Mouse (Mus musculus) kidney, postnatal 14 days (tissue): ENCODE measurements around the gene Tcaim.
"Not testable (repeated sequence)": the region's sequence is repeated elsewhere in the genome, so short reads cannot be mapped to it uniquely, and the experiment has no call there.

ENCODE experiments used
- DNase-seq: peaks from one replicate; pipeline ENCODE4 v3.0.0; 2022; ENCODE audit warnings: mixed read lengths

The Tcaim gene

DNA sequence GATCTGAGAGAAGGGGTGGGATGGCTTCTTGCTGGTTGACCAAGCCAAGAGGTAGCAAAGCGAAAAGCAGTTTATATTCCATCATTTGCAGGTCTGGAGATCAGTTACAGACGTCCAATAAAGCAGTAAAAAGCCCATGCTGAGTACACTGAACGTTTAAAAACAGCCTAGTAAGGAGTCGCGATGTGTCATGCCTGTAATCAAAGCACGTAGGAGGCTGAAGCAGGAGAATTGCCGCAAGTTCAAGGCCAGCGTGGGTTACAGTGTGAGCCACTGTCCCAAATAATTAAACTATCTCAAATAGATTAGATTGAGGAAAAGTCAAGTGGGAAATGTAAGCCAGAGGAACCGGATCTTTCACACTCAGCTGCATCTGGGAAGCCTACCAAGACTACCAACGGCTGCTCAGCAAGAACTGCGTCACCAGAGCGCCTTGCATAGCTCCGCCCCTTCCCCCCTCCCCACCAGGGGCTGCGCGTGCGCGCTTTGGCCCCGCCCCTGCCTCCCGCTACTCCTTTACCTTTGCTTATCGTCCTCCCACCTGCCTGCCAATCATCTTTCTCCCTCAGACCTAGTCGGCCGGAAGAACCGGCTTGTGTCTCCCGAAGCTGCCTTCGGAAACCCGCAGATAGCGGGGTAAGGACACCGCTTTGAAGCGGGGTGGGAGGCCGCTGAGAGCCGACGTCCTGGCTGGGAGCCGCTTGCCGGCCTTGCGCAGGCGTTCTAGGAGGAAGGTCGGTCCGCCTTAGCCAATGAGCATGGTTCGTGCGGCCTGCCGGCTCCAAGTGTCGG, at the start of gene Tcaim:
TSS of gene Tcaim (plus strand) at position 487 of the 792 bp plus-strand sequence.
- DNase-seq, result peak; percentile 96

DNA sequence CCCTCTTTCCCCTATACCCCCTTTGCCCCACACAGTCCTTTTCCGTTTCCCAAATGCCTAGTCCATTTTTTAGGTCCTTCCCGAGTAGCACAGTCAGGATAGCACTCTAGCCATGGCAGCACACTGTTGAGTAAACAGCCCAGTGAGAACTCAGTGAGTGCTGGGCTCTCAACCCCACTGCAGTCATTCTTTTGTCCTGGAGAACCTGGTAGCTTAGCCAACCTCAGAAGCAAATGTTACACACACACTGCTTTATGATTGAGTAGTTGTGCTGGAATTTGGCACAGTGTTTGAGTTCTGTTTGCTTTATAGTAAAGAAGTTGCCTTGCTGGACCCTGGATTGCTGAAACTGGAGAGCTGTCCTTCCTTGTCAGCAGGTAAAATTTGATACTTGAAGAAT, 47.7 kb upstream of the Tcaim start:
- DNase-seq, result no peak

DNA sequence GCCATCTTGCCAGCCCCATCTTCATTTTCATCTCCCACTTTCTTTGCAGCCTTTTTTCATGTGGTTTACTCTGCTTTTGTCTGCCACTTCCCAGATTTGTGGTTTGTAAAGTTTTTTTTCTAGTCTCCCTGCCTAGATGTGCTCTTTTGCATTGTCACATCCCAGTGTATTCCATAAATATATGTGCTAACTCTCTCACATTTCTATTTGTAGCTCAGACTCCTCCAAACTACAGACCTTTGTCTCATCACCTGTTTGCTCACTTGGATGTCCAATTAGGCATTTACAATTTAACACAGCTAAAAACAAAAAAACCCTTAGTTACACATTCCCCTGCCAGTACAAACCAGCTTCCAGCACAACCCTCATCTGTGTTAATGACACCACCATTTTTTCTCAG, 45.2 kb upstream of the Tcaim start:
- DNase-seq, result no peak

DNA sequence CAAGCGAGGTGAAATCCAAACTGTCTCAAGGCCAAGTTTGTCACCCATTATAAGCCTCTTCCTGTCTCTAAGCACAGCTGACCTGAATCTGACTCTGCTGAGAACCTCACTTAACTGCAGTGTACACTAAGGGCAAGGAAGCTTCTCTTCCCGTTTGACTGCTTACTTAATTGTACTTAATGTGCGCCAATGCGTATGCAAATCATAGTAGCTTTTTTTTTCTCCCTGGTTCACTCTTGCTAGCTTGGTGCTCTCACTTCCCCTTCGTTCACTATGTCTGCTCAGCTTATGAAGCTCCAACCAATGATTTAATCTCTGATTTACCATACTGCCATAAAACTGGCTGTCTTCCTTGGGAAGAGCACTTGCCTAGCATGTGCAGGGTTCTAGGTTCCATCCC, 20.1 kb upstream of the Tcaim start:
- DNase-seq, result no peak

DNA sequence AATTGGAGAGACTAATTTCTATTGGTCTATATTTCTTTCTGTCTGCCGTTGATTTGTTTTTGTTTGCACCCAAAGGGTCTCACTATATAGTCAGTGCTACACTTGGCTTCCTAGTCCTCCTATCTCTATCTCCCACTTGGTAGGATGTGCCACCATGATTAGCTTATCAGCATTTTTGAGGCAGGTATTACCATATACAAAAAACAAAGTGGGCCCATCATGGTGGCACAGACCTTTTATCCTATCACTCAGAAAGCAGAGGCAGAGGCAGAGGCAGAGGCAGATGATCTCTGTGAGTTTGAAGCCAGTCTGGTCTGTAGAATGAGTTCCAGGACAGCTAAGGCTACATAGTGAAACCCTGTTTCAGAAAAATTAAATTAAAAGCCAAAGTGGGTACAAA, 18.8 kb upstream of the Tcaim start:
- DNase-seq, result no peak

DNA sequence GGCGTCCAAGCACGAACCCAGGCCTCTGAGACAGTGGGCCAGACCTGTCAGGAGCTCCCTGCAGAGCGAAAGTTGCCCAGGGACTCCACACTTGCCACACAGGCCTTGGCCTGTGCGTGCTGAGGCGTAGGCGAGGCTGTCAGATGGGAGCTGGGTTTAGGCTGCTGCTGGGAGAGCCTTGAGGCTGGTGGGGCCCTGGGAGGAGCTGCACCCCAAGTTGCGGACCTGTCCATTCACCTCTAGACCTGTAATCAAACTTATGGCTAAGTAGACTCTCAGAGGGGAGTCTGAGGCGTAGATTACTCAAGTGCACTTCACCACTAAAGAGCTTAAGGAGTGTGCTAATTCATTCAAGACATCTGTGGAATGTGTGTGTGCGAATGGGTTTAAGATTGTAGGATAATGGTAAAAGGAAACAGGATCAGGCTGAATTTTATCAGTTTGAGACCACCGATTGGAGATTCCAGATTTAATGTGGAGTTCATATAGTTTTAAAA, 554 bp downstream of the Tcaim start:
- no peak for DNase-seq

DNA sequence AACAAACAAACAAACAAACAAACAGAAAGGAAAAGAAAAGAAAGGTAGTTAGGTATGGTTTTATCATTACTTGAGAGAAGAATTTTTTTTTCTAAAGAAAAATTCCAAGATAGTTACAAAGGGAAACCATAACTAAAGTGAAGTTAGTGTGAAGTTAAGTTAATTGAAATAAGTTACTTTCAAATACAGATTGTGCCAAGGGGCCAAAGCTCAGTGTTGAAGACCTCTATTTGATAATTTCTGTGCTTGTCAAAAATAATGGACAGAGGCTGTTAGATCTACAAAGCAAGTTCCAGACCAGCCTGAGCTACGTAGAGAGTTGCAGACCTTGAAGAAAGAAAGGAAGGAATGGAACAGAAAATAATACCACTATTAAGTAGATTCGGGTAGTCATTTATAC, 1.8 kb downstream of the Tcaim start:
- DNase-seq, result no peak

DNA sequence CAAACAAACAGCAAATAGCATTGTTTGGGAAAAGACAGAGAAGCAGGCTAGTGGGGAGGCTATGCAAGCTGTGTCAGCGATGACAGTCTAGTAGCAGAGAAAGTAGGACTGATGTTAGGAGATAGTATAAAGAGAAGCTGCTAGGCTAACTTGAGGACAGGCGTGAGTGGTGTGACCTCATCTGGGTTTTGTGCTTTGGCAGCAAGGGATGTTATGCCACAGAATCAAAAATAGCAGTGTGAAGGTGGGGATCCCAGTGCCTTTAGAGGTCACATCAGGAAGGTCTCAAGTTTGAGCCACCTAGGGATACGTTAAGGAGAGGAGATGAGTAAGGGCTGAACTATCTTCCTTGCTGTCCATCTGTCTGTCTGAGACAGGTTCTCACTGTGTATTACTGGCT, 4.9 kb downstream of the Tcaim start:
- no peak for DNase-seq

DNA sequence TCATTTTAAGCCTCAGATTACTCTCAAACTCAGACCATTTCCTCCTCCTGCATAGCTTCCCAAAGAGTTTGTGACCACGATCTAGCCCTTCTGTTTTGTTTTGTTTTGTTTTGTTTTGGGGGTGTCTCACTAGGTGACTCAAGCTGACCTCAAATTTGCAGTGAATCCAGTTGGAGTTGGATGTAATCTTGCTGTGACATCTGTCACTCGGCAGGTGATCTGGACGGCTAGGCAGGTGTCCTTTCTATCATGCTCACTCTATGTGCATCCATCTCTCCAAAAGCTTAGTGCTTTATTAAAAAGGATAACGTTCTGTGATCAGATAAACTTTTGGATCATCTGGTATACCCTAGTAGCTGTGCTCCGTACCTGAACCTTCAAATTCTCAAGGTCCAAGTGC, 7.0 kb downstream of the Tcaim start:
- no peak for DNase-seq

DNA sequence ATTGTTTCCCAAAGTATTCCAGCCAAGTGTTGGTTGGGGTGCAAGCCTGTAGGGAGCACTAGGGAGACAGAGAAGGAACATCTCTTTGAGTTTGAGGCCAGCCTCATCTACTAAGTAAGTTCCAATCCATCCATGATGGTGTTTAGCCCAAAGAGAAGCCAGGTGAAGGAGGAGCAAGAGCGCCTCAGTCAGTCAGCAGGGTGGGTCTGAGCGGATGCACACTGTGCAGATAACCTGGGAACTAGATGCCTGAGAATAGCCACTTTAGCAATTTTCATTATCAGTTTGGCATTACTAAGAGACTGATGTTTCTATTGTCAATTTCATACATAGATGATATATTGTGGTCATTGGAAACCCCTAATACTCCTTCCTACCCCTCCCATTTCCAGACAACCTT, 9.4 kb downstream of the Tcaim start:
- no peak for DNase-seq

DNA sequence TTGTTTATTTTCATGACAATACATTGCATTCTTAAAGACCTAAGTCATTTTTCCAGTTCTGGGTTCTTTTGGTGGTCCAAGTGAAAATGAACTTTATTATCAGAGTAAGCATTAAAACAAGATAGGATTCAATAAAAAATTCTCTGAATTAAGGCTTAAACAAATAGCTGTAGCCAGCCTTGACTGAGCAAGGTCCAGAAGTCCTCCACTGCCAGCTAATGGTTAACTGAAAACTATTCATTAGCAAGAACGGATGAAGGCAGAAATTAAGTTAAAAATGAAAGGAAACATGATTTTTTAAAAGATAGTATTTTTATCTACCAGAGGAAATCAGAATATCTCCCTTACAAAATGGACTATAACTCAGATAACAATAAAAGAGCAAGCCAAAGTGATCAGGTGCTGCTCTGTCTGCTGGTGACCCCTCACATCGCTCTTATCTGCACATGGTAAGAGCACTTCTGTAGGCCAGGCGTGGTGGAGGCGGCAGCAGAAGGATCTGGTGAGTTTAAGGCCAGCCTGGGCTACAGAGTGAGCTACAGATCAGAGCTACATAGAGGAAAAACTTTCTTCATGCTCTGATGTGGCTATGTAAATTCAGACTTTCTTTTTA, 10.0 kb downstream of the Tcaim start:
- no peak for DNase-seq

DNA sequence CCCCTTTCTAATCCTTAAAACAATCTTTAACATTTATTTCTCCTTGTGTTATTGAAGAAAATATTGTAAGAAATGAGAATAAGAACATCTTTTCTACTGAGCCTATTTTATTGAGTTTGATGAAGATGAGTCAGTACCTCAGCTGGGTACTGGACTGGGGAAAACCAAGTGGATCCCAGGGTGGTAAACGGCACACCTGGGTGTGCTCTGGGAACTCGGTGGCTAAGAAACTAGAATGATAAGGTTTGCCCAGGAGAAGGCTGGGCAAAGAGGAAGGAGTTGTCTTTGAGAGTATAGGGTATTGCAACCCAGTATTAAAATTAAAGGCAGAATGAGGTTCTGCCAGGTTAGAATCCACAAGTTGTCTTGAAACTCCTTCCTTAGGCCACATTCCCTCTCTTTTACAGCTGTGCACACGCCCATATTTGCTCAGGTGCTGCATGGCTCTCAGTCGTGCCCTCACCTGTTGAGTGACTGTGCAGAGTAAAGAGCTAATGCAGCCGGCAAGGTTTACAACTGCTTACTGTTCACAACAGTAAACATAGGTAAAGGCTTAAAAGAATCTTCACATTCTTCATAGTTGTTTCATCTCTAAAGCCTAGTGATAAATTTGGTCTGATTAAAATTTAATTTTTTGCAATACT, 18.2 kb downstream of the Tcaim start:
- DNase-seq, result no peak

DNA sequence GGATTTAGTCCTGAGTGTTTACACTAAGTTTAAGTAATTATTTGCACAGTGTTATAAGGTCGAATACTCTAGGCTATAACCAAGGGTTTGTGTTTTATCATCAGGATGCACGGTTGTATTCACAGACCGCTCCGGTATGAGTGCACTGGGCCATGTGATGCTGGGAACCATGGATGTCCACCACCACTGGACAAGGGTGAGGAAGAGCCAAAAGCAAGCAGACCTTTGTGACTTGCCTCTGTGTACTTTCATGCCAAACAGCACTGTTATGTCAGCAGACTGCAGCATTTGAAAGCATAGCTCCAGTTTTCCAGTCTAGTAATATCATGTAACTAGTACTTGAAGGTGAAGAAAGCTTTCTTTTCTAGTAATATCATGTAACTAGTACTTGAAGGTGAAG, 21.4 kb downstream of the Tcaim start:
- no peak for DNase-seq

DNA sequence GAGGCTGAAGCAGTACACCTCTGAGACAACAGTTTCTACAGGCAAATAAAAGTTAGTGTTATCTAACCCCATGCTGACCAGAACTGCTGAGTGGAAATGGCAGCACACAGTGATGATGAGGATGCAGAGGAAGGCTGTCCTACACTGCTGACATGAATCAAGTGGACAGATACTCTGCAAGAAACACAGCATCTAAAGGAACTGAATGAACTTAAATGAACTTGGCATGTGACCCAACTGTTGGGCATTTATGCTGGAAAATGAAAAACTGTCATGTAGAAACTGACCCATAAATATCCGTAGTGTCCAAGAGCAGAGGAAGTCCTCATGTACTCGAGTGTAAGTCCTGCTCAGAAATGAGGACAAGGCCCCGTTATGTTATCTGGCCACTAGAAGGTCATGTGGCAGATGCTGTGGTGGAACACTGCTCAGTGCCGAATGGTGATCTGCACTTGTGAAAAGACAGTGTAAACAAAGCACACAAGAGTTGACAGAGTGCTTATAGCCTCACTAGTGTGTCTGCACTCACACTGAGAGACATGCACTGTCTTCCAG, 24.6 kb downstream of the Tcaim start:
- DNase-seq, result no peak

DNA sequence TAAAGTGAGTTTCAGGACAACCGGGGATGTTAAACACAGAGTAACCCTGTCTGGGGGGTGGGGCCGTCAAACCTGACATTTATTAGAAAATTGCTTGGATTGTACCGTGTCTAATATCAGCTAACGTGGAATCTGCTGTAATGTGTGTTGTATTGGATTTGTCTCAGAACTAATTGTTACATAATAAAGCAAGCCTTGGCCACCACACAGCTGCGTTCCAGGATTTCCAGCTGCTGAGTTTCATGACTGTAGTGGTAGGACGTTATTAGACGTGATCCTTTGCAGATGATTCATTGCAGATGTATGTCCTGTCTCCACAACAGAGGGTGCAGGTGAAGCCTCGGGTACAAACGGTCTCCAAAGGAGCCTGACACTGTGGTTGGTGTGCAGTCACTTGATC, 30.8 kb downstream of the Tcaim start:
- no peak for DNase-seq

DNA sequence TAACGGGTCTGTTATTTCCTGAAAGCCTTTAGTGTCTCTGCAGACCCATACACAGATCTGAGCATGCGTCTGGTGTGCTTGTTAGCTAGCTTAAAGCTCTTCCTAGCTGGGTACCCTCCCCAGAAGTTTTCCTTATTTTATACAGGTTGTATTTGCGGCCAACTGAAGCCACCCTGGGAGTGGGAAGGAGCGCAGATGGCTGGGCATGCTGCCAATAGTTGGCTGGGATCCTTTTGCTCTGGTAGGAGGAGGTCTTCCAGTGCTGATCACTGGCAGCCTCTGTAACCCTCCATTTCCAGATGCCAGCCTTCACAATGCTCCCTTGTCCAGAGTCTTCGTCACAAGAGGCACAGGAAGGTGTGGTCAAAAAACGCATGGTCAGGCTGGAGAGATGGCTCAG, 31.5 kb downstream of the Tcaim start:
- DNase-seq, result peak; percentile 59

DNA sequence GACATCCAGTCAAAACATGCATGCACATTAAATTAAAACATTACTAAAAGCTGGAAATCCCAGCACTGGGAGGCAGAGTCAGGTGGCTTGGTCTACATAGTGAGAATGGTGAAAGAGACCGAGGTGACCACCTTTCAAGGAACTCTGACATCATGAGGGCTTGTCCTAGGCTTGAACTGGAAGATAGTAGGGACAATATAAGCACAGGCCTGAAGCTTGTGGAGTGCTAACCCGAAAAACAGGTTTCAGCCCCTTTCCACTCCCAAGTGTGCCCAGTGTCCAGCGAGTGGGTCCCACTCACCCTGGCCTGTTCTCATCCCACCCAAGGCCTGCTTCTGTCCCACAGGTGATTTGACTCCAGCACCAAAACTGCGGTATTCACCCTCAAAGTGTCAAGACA, 31.9 kb downstream of the Tcaim start:
- no peak for DNase-seq

DNA sequence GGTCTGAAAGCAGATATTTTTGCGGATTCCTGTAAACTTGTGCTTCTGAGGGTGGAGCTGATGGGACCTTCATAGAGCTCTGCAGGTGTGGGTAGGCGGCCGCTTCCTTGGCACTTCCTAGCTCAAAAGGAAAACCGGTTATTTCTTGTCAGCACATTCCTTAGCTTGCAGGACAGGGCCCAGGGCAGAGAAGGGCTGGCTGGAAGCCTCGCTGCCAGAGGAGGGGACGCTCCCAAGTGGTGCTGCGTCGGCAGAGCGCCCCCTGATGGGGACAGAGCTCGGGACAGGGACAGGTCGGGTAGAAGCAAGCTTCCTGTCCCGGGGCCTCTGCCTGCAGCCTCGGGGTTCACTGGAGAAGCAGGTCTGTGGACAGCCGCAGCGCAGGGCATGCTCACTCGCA, 32.3 kb downstream of the Tcaim start:
- DNase-seq, result peak; percentile 71

DNA sequence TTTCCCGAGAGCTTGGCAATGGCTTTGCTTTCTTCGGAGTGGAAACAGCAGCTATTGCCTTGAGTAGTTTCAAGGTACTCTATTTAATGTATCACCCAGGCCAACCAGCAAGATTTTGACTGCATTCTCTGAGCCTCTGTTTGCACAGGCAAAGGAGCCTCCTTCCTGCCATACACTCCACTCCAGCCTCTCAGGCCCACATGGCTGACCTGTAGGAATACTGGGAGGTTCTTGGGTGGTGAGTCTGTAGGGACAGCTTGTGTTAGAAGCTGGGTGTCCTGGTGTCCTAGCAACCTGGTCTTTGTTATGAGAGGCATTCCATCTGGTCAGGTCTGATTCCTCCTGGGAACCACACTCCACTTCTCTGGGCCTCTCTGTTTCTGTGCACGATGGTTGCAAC, 38.4 kb downstream of the Tcaim start, which contains the start of gene Gm35549:
TSS of gene Gm35549 (minus strand) at position 276 of the 400 bp plus-strand sequence.
- DNase-seq, result no peak

DNA sequence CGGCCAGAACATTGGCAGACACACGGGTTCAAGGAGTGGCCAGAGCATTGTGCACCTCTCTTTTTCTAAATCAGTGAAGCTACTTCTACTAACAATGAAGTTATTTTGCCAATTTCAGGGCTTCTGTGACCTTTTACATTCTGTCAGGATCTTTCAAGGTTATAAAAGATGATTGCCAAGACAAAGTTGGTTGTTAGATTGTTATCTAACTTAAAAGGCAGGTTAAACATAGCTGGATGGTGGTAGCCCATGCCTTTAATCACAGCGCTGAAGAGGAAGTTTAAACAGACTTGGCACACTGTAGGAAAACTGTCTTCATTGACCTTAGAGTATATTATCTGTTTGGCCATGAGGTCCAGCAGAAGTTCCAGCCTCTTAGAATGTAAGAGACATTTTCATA, 40.3 kb downstream of the Tcaim start:
- no peak for DNase-seq

DNA sequence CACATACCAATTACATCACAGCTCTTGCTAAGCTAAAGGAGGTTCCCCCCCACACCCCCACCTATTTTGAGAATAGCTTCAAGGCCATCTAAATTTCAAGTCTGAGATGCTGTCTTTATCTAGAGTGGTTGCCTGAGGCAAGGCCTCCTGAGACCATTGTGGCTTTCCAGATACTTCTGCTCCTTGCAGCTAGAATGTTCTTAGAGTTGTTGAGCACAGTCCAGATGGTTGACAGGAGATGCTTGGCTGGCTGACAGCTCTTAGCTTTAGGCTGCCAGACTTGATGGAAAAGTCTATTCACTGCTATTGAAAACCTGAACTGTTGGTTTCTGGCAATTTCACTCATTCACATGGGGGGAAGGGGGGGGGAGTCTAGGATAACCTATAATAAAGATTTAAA, 40.8 kb downstream of the Tcaim start:
- peak; percentile 52 for DNase-seq

DNA sequence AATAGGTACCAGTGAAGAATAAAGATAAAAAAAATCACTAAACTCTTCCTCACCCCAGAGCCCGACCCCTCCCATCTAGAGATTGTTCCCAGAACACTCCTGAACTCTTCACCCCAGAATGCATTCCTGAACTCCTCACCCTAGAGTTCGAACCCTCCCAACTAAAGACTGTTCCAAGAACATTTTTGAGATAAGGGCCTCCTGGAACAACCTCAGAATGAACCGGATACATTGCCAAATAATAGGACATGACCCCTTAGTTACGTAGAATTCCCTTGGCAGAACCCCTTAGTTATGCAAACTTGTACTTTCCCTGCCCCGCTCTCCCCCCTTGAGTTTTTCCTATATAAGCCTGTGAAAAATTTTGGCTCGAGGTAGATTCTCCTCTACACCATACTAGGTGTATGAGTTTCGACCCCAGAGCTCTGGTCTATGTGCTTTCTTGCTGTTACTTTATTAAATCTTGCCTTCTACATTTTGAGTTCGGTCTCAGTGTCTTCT, 42.5 kb downstream of the Tcaim start:
- not testable (repeated sequence) for DNase-seq

DNA sequence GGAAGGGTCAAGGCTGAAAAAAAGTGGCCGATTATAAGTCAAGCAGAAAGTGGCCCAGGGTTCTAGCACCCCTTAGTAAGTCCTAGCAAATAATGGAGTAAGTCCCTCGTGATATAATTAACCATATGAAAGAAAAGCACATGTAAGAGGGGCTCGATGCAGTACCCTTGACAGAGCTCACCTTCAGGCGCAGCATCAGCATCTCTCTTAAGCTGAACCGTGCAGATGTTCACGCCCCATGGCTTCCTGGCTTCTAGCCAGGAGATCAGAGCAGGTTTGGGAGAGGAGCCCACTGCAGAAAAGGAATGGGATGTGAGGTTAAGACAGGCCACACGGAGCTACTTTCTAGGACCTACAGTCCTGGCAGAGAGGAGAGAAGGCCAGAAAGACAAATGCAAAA, 49.2 kb downstream of the Tcaim start:
- no peak for DNase-seq

DNA sequence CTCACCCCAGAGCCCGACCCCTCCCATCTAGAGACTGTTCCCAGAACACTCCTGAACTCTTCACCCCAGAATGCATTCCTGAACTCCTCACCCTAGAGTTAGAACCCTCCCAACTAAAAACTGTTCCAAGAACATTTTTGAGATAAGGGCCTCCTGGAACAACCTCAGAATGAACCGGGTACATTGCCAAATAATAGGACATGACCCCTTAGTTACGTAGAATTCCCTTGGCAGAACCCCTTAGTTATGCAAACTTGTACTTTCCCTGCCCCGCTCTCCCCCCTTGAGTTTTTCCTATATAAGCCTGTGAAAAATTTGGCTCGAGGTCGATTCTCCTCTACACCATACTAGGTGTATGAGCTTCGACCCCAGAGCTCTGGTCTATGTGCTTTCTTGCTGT, 49.8 kb downstream of the Tcaim start:
- not testable (repeated sequence) for DNase-seq
